Mouse (Mus musculus) lung, embryonic 14.5 days (tissue): ENCODE data around the gene Dusp6. TPM values are rescaled to one million over a fixed set of nuclear protein-coding genes. Genes with fewer than 3 reads are reported as not detected.

Experiments used
- ATAC-seq: fragments of 200-750 bp; cut with Nextera tagmentation; 2 replicates; pipeline ENCODE4 v1.8.0; 2017; ENCODE audit warnings: mild to moderate bottlenecking, moderate TSS enrichment, moderate library complexity; ENCODE audit not compliant: insufficient read depth
- DNase-seq: peaks from one replicate; pipeline ENCODE4 v3.0.0-alpha.2; 2015
- H3K27ac ChIP-seq: fragments of 300-500 bp; sonication (generic); 2 replicates; pipeline ENCODE4 v1.5.1; 2014; ENCODE audit warnings: low read depth, mild to moderate bottlenecking, moderate library complexity
- H3K27me3 ChIP-seq: fragments of 300-500 bp; sonication (generic); 2 replicates; pipeline ENCODE4 v1.6.1; 2014; ENCODE audit warnings: low read length, control low read depth; ENCODE audit not compliant: insufficient read depth
- H3K36me3 ChIP-seq: fragments of 300-500 bp; sonication (generic); 2 replicates; pipeline ENCODE4 v1.6.1; 2014; ENCODE audit warnings: control low read depth; ENCODE audit not compliant: insufficient read depth
- H3K4me1 ChIP-seq: fragments of 300-500 bp; sonication (generic); 2 replicates; pipeline ENCODE4 v1.6.1; 2014; ENCODE audit warnings: antibody characterized with exemption, control low read depth; ENCODE audit not compliant: insufficient read depth
- H3K4me2 ChIP-seq: fragments of 300-500 bp; sonication (generic); 2 replicates; pipeline ENCODE4 v1.6.1; 2014; ENCODE audit warnings: mild to moderate bottlenecking
- H3K4me3 ChIP-seq: fragments of 300-500 bp; sonication (generic); 2 replicates; pipeline ENCODE4 v1.5.1; 2014; ENCODE audit warnings: low read depth, low read length
- H3K9ac ChIP-seq: fragments of 300-500 bp; sonication (generic); 2 replicates; pipeline ENCODE4 v1.6.1; 2014
- H3K9me3 ChIP-seq: fragments of 300-500 bp; sonication (generic); 2 replicates; pipeline ENCODE4 v1.6.1; 2016; ENCODE audit warnings: low read depth, low read length, control low read depth
- CTCF ChIP-seq: IDR thresholded peaks from 2 replicates; pipeline ENCODE4 v1.5.1; 2016; ENCODE audit warnings: antibody characterized with exemption, low read depth
- WGBS: fragments of 180-500 bp; shearing (Covaris S2); extraction: QIAGEN DNeasy Blood & Tissue Kit; methylation state at CpG from one replicate; pipeline ENCODE4 v1.1.7; 2014; 5-methylcytosine and 5-hydroxymethylcytosine counted together
- polyA plus RNA-seq: library from polyadenylated mRNA; unstranded; fragments of >200 nt; fragmentation: Nextera tagmentation; extraction: Ambion mirVana; gene quantifications from 2 replicates; pipeline ENCODE4 v1.2.1, GENCODE M21; 2014

Dusp6 gene
- polyA plus RNA-seq, 1 experiment from 2014 or later = 76.8 TPM

- Histone ChIP-seq H3K27me3 (no peaks in the 10 kb centered on the region), H3K9me3 (no peaks in the 10 kb centered on the region), H3K4me1 (no peaks in the 10 kb centered on the region), H3K27ac (no peak overlapping the region), H3K36me3 (no peaks in the 10 kb centered on the region), H3K4me3 (no peak overlapping the region), H3K4me2 (no peak overlapping the region), H3K9ac (no peak overlapping the region)
- no peak for ATAC-seq
- no peak for TF ChIP-seq CTCF
- no peak for DNase-seq
- 89% methylated on average over 4 of the region's 4 CpGs for WGBS
Observed at GRCm38 (mm10) chr10:99308837-99309236, 45.8 kb downstream of the Dusp6 start.

GRCm38 (mm10) chr10:99309617-99310016 is 46.6 kb downstream of the Dusp6 start:
- Histone ChIP-seq H3K27ac (no peak overlapping the region), H3K4me1 (no peaks in the 10 kb centered on the region), H3K4me3 (no peak overlapping the region), H3K4me2 (no peak overlapping the region), H3K36me3 (no peaks in the 10 kb centered on the region), H3K9me3 (no peaks in the 10 kb centered on the region), H3K9ac (no peak overlapping the region), H3K27me3 (no peaks in the 10 kb centered on the region)
- DNase-seq (no peak), ATAC-seq (no peak)
- no peak for TF ChIP-seq CTCF
- WGBS = 65% methylated on average over 9 of the region's 9 CpGs

GRCm38 (mm10) chr10:99310204-99310603 is 47.2 kb downstream of the Dusp6 start:
- ATAC-seq (no peak), DNase-seq (no peak)
- H3K36me3 ChIP-seq = no peaks in the 10 kb centered on the region
- no peak overlapping the region for H3K4me3 ChIP-seq
- no peak for TF ChIP-seq CTCF
- H3K9ac ChIP-seq = no peak overlapping the region
- 83% methylated on average over 10 of the region's 10 CpGs for WGBS
- no peaks in the 10 kb centered on the region for H3K27me3 ChIP-seq
- no peak overlapping the region for H3K4me2 ChIP-seq
- H3K9me3 ChIP-seq = no peaks in the 10 kb centered on the region
- H3K4me1 ChIP-seq = no peaks in the 10 kb centered on the region
- no peak overlapping the region for H3K27ac ChIP-seq

DNA sequence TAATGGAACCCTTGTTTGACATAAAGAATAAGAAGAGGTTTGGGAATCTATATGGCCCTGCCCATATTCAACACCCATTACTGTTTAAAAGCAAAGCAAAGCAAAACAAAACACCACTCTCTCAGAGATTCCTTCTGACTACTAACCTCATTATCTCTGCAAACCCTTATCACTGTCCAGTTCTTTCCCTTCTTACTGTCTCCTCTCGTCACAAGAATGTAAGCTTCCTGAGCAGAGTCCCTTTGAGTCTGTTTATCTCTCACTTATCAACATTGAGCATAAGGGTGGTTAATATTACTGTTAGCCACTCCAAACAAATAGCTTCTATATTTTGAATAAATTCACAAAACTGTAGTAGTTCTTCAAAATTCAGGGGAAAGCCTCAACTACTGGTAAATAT is 48.9 kb downstream of the Dusp6 start:
- Histone ChIP-seq H3K36me3 (no peaks in the 10 kb centered on the region), H3K4me2 (no peak overlapping the region), H3K9me3 (no peaks in the 10 kb centered on the region), H3K9ac (no peak overlapping the region), H3K4me3 (no peak overlapping the region), H3K27me3 (no peaks in the 10 kb centered on the region), H3K27ac (no peak overlapping the region), H3K4me1 (no peaks in the 10 kb centered on the region)
- ATAC-seq (no peak), DNase-seq (no peak)
- TF ChIP-seq CTCF = no peak
- 39% methylated on average over 1 of the region's 1 CpGs for WGBS

DNA sequence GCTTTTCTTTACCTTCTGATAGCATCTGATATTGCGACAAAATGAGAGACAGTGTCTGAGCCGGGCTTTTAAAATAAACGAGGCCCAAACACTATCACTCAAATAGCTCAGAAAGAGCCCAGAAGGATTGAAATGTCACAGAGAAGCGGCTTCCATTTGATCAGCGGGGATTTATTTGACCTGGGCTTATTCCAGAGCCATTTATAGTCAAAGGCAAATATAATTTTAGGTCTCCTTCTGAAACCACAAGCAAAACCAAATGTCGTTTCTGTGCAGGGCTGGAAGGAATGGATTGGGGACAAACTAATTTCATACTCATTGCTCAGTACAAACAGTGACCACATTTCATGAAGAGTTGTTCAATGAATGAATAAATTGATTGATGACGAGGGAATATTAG is 51.3 kb downstream of the Dusp6 start:
- 49% methylated on average over 7 of the region's 7 CpGs for WGBS
- no peaks in the 10 kb centered on the region for H3K9me3 ChIP-seq
- ATAC-seq (no peak), DNase-seq (no peak)
- H3K4me1 ChIP-seq = no peaks in the 10 kb centered on the region
- H3K36me3 ChIP-seq = no peaks in the 10 kb centered on the region
- no peaks in the 10 kb centered on the region for H3K27me3 ChIP-seq
- no peak overlapping the region for H3K4me3 ChIP-seq
- no peak for TF ChIP-seq CTCF
- no peak overlapping the region for H3K9ac ChIP-seq
- H3K27ac ChIP-seq = no peak overlapping the region
- H3K4me2 ChIP-seq = no peak overlapping the region

GRCm38 (mm10) chr10:99317057-99317456 is 54.0 kb downstream of the Dusp6 start:
- Histone ChIP-seq H3K9me3 (no peaks in the 10 kb centered on the region), H3K4me1 (no peaks in the 10 kb centered on the region), H3K36me3 (no peaks in the 10 kb centered on the region), H3K4me2 (no peak overlapping the region), H3K9ac (no peak overlapping the region), H3K4me3 (no peak overlapping the region), H3K27me3 (no peaks in the 10 kb centered on the region), H3K27ac (no peak overlapping the region)
- DNase-seq (no peak), ATAC-seq (no peak)
- no peak for TF ChIP-seq CTCF

Other genes with a start within 250 kb of the Dusp6 start
- gene Poc1b, start 156.2 kb upstream of the Dusp6 start, polyA plus RNA-seq = 31.1 and 33.5 TPM in 2 replicates
- gene Galnt4, start 155.1 kb upstream of the Dusp6 start, polyA plus RNA-seq = 18.3 and 19.2 TPM in 2 replicates
- not detected in 2 replicates for gene Phxr2, start 136.9 kb upstream of the Dusp6 start, polyA plus RNA-seq